Mouse (Mus musculus) cerebellum, adult 8-10 months (tissue): ENCODE measurements around the gene Rpf1.

Experiments
- DNase-seq: peaks from one replicate; pipeline ENCODE4 v3.0.0; 2022

Rpf1 gene

GRCm38 (mm10) chr3:146520798-146521651, at the start of gene Rpf1:
TSS of gene Rpf1 (minus strand) at chr3:146521429.
- DNase-seq, result peak; percentile 87

GRCm38 (mm10) chr3:146570939-146571338, 49.7 kb upstream of the Rpf1 start:
- DNase-seq, result no peak

GRCm38 (mm10) chr3:146570148-146570782, 49.0 kb upstream of the Rpf1 start, which contains the start of gene Uox:
TSS of gene Uox (plus strand) at chr3:146570426.
- DNase-seq, result no peak

GRCm38 (mm10) chr3:146569594-146569993, 48.4 kb upstream of the Rpf1 start:
- no peak for DNase-seq

GRCm38 (mm10) chr3:146567884-146568530, 46.8 kb upstream of the Rpf1 start:
- DNase-seq, result no peak

- no peak for DNase-seq
Measured at GRCm38 (mm10) chr3:146567366-146567765, 46.1 kb upstream of the Rpf1 start.

- no peak for DNase-seq
Measured at GRCm38 (mm10) chr3:146565065-146565411, 43.8 kb upstream of the Rpf1 start.

GRCm38 (mm10) chr3:146564268-146565064, 43.2 kb upstream of the Rpf1 start:
- peak; percentile 74 for DNase-seq

GRCm38 (mm10) chr3:146562936-146563335, 41.7 kb upstream of the Rpf1 start:
- DNase-seq, result no peak

GRCm38 (mm10) chr3:146557507-146557906, 36.3 kb upstream of the Rpf1 start:
- DNase-seq, result no peak

GRCm38 (mm10) chr3:146556567-146556966, 35.3 kb upstream of the Rpf1 start:
- DNase-seq, result no peak

GRCm38 (mm10) chr3:146554816-146555215, 33.6 kb upstream of the Rpf1 start:
- DNase-seq, result no peak

GRCm38 (mm10) chr3:146543632-146544031, 22.4 kb upstream of the Rpf1 start:
- DNase-seq, result no peak

GRCm38 (mm10) chr3:146540521-146541273, 19.5 kb upstream of the Rpf1 start:
- DNase-seq, result no peak

GRCm38 (mm10) chr3:146534986-146535385, 13.8 kb upstream of the Rpf1 start:
- DNase-seq, result no peak

- DNase-seq, result no peak
Measured at GRCm38 (mm10) chr3:146528335-146528734, 7.1 kb upstream of the Rpf1 start.

GRCm38 (mm10) chr3:146521652-146522020, 407 bp upstream of the Rpf1 start:
- peak; percentile 13 for DNase-seq

- DNase-seq, result no peak
Measured at GRCm38 (mm10) chr3:146520226-146520797, 917 bp downstream of the Rpf1 start.

GRCm38 (mm10) chr3:146506711-146507110, 14.5 kb downstream of the Rpf1 start:
- DNase-seq, result no peak

- no peak for DNase-seq
Measured at GRCm38 (mm10) chr3:146501601-146502123, 19.6 kb downstream of the Rpf1 start.

GRCm38 (mm10) chr3:146500810-146501201, 20.4 kb downstream of the Rpf1 start:
- DNase-seq, result no peak
